Mouse (Mus musculus): ENCODE results near the gene Sytl1. TPM values are rescaled to one million over a fixed set of nuclear protein-coding genes. Genes with fewer than 3 reads are reported as not detected.

Gene Sytl1
- polyA plus RNA-seq, 1 experiment from 2014 or later = 1.4 TPM

DNA sequence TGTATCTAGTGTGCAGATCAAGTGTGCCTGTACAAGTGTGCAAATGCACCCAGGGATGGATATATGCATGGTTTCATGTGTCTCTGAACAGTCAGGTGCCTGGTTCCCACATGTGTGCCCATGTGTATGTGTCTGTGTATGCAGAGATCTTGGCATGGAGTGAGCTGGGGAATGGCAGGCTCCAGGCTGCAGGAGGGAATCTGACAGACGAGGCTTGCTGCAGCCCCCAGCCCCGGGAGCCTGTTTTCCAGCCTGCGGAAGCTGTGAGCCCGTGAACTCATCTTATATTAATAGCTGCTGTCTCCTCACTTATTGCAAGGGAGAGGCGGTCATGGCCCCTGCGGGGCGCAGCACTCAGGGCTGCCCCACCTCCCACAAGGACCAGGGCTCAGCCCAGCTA, 58.5 kb downstream of the Sytl1 start:
- Histone ChIP-seq H3K27ac (ENCODE audit: low read length) (no peak overlapping the region), H3K4me2 (ENCODE audit: low read depth, low read length) (no peak overlapping the region), H3K9ac (ENCODE audit: low read depth, low read length) (no peak overlapping the region), H3K36me3 (ENCODE audit: control insufficient read depth, insufficient read depth) (no peaks in the 10 kb centered on the region), H3K4me3 (ENCODE audit: low read depth, low read length) (no peak overlapping the region), H3K4me1 (ENCODE audit: control insufficient read depth, low read depth, low read length) (peaks cover 7% of the 10 kb centered on the region), H3K9me3 (replicated peaks; ENCODE audit: control insufficient read depth, low read length) (no peaks in the 10 kb centered on the region), H3K27me3 (ENCODE audit: control insufficient read depth, insufficient read depth, low read depth, low read length) (no peaks in the 10 kb centered on the region; the same call in 1 of the 2 replicates)
- 62% methylated on average over 7 of the region's 7 CpGs for WGBS (ENCODE audit: insufficient replicate concordance)
- no peak for ATAC-seq (ENCODE audit: low read depth)

GRCm38 (mm10) chr4:133203591-133203990, 59.3 kb downstream of the Sytl1 start:
- no peak overlapping the region for H3K27ac ChIP-seq (ENCODE audit: low read length)
- H3K9me3 ChIP-seq (replicated peaks; ENCODE audit: control insufficient read depth, low read length) = no peaks in the 10 kb centered on the region
- WGBS (ENCODE audit: insufficient replicate concordance) = 59% methylated on average over 3 of the region's 3 CpGs
- no peaks in the 10 kb centered on the region for H3K27me3 ChIP-seq (ENCODE audit: control insufficient read depth, insufficient read depth, low read depth, low read length)
- H3K4me1 ChIP-seq (ENCODE audit: control insufficient read depth, low read depth, low read length) = peaks cover 10% of the 10 kb centered on the region
- H3K4me2 ChIP-seq (ENCODE audit: low read depth, low read length) = no peak overlapping the region
- no peak overlapping the region for H3K9ac ChIP-seq (ENCODE audit: low read depth, low read length)
- no peak overlapping the region for H3K4me3 ChIP-seq (ENCODE audit: low read depth, low read length)
- no peak for ATAC-seq (ENCODE audit: low read depth)
- H3K36me3 ChIP-seq (ENCODE audit: control insufficient read depth, insufficient read depth) = no peaks in the 10 kb centered on the region

Other genes with a start within 250 kb of the Sytl1 start
- 41.4 and 42.7 TPM in 2 replicates for gene Wasf2, start 132.6 kb downstream of the Sytl1 start, polyA plus RNA-seq (2015; fragmentation: Nextera tagmentation; extraction: Ambion mirVana)
- gene Cd164l2, start 51.0 kb downstream of the Sytl1 start, polyA plus RNA-seq (2015; fragmentation: Nextera tagmentation; extraction: Ambion mirVana) = 0.13 TPM in 1 of 2 replicates, not detected in the other
- gene Gpr3, start 50.6 kb downstream of the Sytl1 start, polyA plus RNA-seq (2015; fragmentation: Nextera tagmentation; extraction: Ambion mirVana) = not detected in 2 replicates
- 2.2 and 3.0 TPM in 2 replicates for gene Map3k6, start 22.3 kb downstream of the Sytl1 start, polyA plus RNA-seq (2015; fragmentation: Nextera tagmentation; extraction: Ambion mirVana)
- gene Tmem222, start 14.7 kb upstream of the Sytl1 start, polyA plus RNA-seq (2015; fragmentation: Nextera tagmentation; extraction: Ambion mirVana) = 32.7 and 34.9 TPM in 2 replicates
- 6.2 and 8.1 TPM in 2 replicates for gene Wdtc1, start 90.4 kb upstream of the Sytl1 start, polyA plus RNA-seq (2015; fragmentation: Nextera tagmentation; extraction: Ambion mirVana)
- gene Slc9a1, start 106.6 kb upstream of the Sytl1 start, polyA plus RNA-seq (2015; fragmentation: Nextera tagmentation; extraction: Ambion mirVana) = 2.9 and 3.3 TPM in 2 replicates
- 0.09 and 0.12 TPM in 2 replicates for gene Tent5b, start 217.0 kb upstream of the Sytl1 start, polyA plus RNA-seq (2015; fragmentation: Nextera tagmentation; extraction: Ambion mirVana)
- gene Trnp1, start 235.4 kb upstream of the Sytl1 start, polyA plus RNA-seq (2015; fragmentation: Nextera tagmentation; extraction: Ambion mirVana) = not detected in 2 replicates

All from liver, embryonic 16.5 days (tissue).